Mouse (Mus musculus): ENCODE results near the gene Kctd13. TPM values are rescaled to one million over a fixed set of nuclear protein-coding genes. Genes with fewer than 3 reads are reported as not detected.
A peak's percentile ranks its signal among the peaks of the same experiment; 100 is the strongest.

The Kctd13 gene
- polyA plus RNA-seq, 1 experiment from 2014 or later, result 4.4 TPM

- Histone ChIP-seq H3K27ac (ENCODE audit: low read depth) (no peak within 1 kb of the TSS), H3K27me3 (ENCODE audit: insufficient read depth, low read length) (peaks cover 31% of the 10 kb centered on the region), H3K36me3 (replicated peaks; ENCODE audit: insufficient read depth, low read length) (0 out of 2 replicates have a peak, but pooled peaks cover 3% of the 10 kb centered on the region), H3K4me3 (ENCODE audit: low read depth, low read length) (peak within 1 kb of the TSS; percentile 46), H3K4me2 (ENCODE audit: low read depth, low read length) (peak within 1 kb of the TSS; percentile 81), H3K9me3 (ENCODE audit: low read length) (no peaks in the 10 kb centered on the region), H3K9ac (replicated peaks) (no peak within 1 kb of the TSS), H3K4me1 (ENCODE audit: insufficient read depth) (peaks cover 16% of the 10 kb centered on the region)
- peak; percentile 87 for ATAC-seq
- 0 out of 2 replicates have a peak, but pooled peaks have one; percentile 6 for TF ChIP-seq CTCF (IDR thresholded peaks at IDR 0.05; ENCODE audit: low read depth)
- no peak for TF ChIP-seq EP300 (IDR thresholded peaks at IDR 0.05; ENCODE audit: low read depth)
- peak; percentile 94 for DNase-seq
- 2% methylated on average over 42 of the region's 42 CpGs for WGBS (ENCODE audit: insufficient replicate concordance)
Observed at GRCm38 (mm10) chr7:126949793-126950646, 21.3 kb downstream of the Kctd13 start, which contains the start of gene Sez6l2. Sez6l2 (plus strand) TSS chr7:126950563.

GRCm38 (mm10) chr7:126950647-126951615 is 22.3 kb downstream of the Kctd13 start:
- 0 out of 2 replicates have a peak overlapping the region, but pooled peaks have one; percentile 81 for H3K4me2 ChIP-seq (ENCODE audit: low read depth, low read length)
- no peak overlapping the region for H3K9ac ChIP-seq (replicated peaks)
- H3K27ac ChIP-seq (ENCODE audit: low read depth), result no peak overlapping the region
- no peak overlapping the region for H3K4me3 ChIP-seq (ENCODE audit: low read depth, low read length)
- 8% methylated on average over 26 of the region's 26 CpGs for WGBS (ENCODE audit: insufficient replicate concordance)
- ATAC-seq (no peak), DNase-seq (no peak)
- peaks cover 31% of the 10 kb centered on the region for H3K27me3 ChIP-seq (ENCODE audit: insufficient read depth, low read length)
- TF ChIP-seq CTCF (IDR thresholded peaks at IDR 0.05; ENCODE audit: low read depth) (no peak), EP300 (IDR thresholded peaks at IDR 0.05; ENCODE audit: low read depth) (no peak)
- 0 out of 2 replicates have a peak, but pooled peaks cover under 1% of the 10 kb centered on the region for H3K36me3 ChIP-seq (replicated peaks; ENCODE audit: insufficient read depth, low read length)
- H3K9me3 ChIP-seq (ENCODE audit: low read length), result no peaks in the 10 kb centered on the region
- peaks cover 16% of the 10 kb centered on the region for H3K4me1 ChIP-seq (ENCODE audit: insufficient read depth)

- 28% methylated on average over 4 of the region's 4 CpGs for WGBS (ENCODE audit: insufficient replicate concordance)
- Histone ChIP-seq H3K27ac (ENCODE audit: low read depth) (no peak overlapping the region), H3K4me1 (ENCODE audit: insufficient read depth) (peaks cover 16% of the 10 kb centered on the region), H3K4me2 (ENCODE audit: low read depth, low read length) (no peak overlapping the region), H3K9me3 (ENCODE audit: low read length) (no peaks in the 10 kb centered on the region), H3K4me3 (ENCODE audit: low read depth, low read length) (no peak overlapping the region), H3K27me3 (ENCODE audit: insufficient read depth, low read length) (peaks cover 31% of the 10 kb centered on the region), H3K9ac (replicated peaks) (no peak overlapping the region), H3K36me3 (replicated peaks; ENCODE audit: insufficient read depth, low read length) (no peaks in the 10 kb centered on the region)
- DNase-seq (no peak), ATAC-seq (no peak)
- no peak for TF ChIP-seq EP300 (IDR thresholded peaks at IDR 0.05; ENCODE audit: low read depth)
- TF ChIP-seq CTCF (IDR thresholded peaks at IDR 0.05; ENCODE audit: low read depth), result no peak
Observed at GRCm38 (mm10) chr7:126951741-126952140, 23.1 kb downstream of the Kctd13 start.

- Histone ChIP-seq H3K9ac (replicated peaks) (no peak overlapping the region), H3K4me2 (ENCODE audit: low read depth, low read length) (no peak overlapping the region), H3K36me3 (replicated peaks; ENCODE audit: insufficient read depth, low read length) (no peaks in the 10 kb centered on the region), H3K27ac (ENCODE audit: low read depth) (no peak overlapping the region), H3K9me3 (ENCODE audit: low read length) (no peaks in the 10 kb centered on the region), H3K4me1 (ENCODE audit: insufficient read depth) (peaks cover 16% of the 10 kb centered on the region), H3K4me3 (ENCODE audit: low read depth, low read length) (no peak overlapping the region), H3K27me3 (ENCODE audit: insufficient read depth, low read length) (peaks cover 31% of the 10 kb centered on the region)
- DNase-seq, result no peak
- TF ChIP-seq CTCF (IDR thresholded peaks at IDR 0.05; ENCODE audit: low read depth), result no peak
- TF ChIP-seq EP300 (IDR thresholded peaks at IDR 0.05; ENCODE audit: low read depth), result no peak
- 3% methylated on average over 7 of the region's 8 CpGs for WGBS (ENCODE audit: insufficient replicate concordance)
- ATAC-seq, result no peak
Observed at GRCm38 (mm10) chr7:126952646-126953045, 24.0 kb downstream of the Kctd13 start.

GRCm38 (mm10) chr7:126955125-126955524 is 26.4 kb downstream of the Kctd13 start:
- peaks cover 23% of the 10 kb centered on the region for H3K27me3 ChIP-seq (ENCODE audit: insufficient read depth, low read length)
- H3K4me1 ChIP-seq (ENCODE audit: insufficient read depth), result peaks cover 7% of the 10 kb centered on the region
- DNase-seq (no peak), ATAC-seq (no peak)
- no peak overlapping the region for H3K4me2 ChIP-seq (ENCODE audit: low read depth, low read length)
- no peaks in the 10 kb centered on the region for H3K9me3 ChIP-seq (ENCODE audit: low read length)
- no peaks in the 10 kb centered on the region for H3K36me3 ChIP-seq (replicated peaks; ENCODE audit: insufficient read depth, low read length)
- TF ChIP-seq CTCF (IDR thresholded peaks at IDR 0.05; ENCODE audit: low read depth) (no peak), EP300 (IDR thresholded peaks at IDR 0.05; ENCODE audit: low read depth) (no peak)
- H3K9ac ChIP-seq (replicated peaks), result no peak overlapping the region
- 24% methylated on average over 3 of the region's 3 CpGs for WGBS (ENCODE audit: insufficient replicate concordance)
- H3K4me3 ChIP-seq (ENCODE audit: low read depth, low read length), result no peak overlapping the region
- H3K27ac ChIP-seq (ENCODE audit: low read depth), result no peak overlapping the region
